Mouse (Mus musculus): ENCODE results near the gene Ptpn12. TPM values are rescaled to one million over a fixed set of nuclear protein-coding genes. Genes with fewer than 3 reads are reported as not detected.
A peak's percentile ranks its signal among the peaks of the same experiment; 100 is the strongest.

The Ptpn12 gene
- polyA plus RNA-seq, 1 experiment from 2014 or later = 31.1 TPM

DNA sequence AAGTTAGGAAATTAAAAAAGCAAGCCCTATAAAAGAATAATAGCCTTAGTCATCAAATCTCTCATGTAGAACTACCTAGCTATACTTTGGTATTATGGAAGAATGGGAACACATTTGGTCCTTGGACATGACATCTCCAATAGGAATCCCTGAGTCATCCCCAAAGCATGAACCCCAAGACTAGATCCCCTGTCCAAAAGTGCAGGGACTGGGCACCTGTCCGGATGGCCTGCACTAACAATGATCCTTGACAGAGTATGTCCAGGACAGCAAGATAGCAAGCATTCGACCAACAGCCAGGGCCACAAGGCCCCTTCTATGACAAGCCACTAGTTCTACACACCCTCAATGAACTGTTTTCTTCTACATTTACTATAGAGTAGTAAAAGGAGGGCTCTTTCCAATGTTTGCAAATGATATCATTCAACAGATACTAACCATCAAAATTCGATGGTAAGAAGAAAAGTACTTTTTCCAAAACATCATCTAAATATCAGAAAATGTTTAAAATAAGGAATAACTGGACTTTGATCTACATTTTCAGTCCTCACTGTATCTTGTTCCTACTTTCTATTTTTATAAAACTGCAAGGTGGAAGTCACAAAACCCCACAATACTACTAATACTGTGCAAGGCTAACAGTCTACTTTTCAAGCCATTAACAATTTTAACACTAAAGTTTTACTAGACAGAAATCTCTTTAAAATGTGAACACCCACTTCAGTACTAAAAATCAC is 2.0 kb downstream of the Ptpn12 start:
- peak overlapping the region; percentile 64 for H3K4me2 ChIP-seq
- H3K27me3 ChIP-seq (ENCODE audit: insufficient read depth, low read length) = no peaks in the 10 kb centered on the region
- TF ChIP-seq CTCF (IDR thresholded peaks at IDR 0.05; ENCODE audit: low read depth) = no peak
- peak overlapping the region; percentile 97 for H3K4me3 ChIP-seq (ENCODE audit: low read depth, low read length)
- DNase-seq (no peak), ATAC-seq (ENCODE audit: insufficient read depth) (no peak)
- H3K4me1 ChIP-seq (ENCODE audit: insufficient read depth) = peaks cover 7% of the 10 kb centered on the region
- WGBS = 41% methylated on average over 3 of the region's 3 CpGs
- no peaks in the 10 kb centered on the region for H3K9me3 ChIP-seq (ENCODE audit: low read depth, low read length)
- H3K36me3 ChIP-seq (ENCODE audit: insufficient read depth) = no peaks in the 10 kb centered on the region
- peak overlapping the region; percentile 97; the same call in 1 of the 2 replicates for H3K9ac ChIP-seq
- peak overlapping the region; percentile 99; the same call in 1 of the 2 replicates for H3K27ac ChIP-seq (ENCODE audit: low read depth)

DNA sequence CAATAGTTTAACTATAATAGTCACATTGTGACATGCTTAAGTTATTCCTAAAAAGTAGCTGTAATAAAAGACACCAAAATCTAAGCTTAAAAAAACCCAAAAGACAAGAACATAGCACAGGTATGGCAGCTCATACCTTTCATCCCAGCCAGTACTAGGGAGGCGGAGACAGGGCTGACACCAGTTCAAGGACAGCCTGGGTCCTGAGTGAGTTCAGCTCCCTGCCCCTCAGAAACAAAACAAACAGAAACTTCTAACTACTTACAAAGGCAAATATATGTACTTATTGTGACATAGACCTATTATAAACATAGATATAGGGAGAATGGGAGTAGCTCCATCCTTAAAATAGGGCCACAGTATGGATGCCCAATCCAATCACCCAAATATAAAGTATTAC is 3.2 kb downstream of the Ptpn12 start:
- Histone ChIP-seq H3K36me3 (ENCODE audit: insufficient read depth) (no peaks in the 10 kb centered on the region), H3K9ac (no peak overlapping the region), H3K27ac (ENCODE audit: low read depth) (no peak overlapping the region), H3K4me1 (ENCODE audit: insufficient read depth) (peaks cover 7% of the 10 kb centered on the region), H3K4me3 (ENCODE audit: low read depth, low read length) (no peak overlapping the region), H3K27me3 (ENCODE audit: insufficient read depth, low read length) (no peaks in the 10 kb centered on the region), H3K9me3 (ENCODE audit: low read depth, low read length) (no peaks in the 10 kb centered on the region), H3K4me2 (no peak overlapping the region)
- DNase-seq (no peak), ATAC-seq (ENCODE audit: insufficient read depth) (no peak)
- no peak for TF ChIP-seq CTCF (IDR thresholded peaks at IDR 0.05; ENCODE audit: low read depth)
- WGBS = 81% methylated on average over 1 of the region's 1 CpGs

DNA sequence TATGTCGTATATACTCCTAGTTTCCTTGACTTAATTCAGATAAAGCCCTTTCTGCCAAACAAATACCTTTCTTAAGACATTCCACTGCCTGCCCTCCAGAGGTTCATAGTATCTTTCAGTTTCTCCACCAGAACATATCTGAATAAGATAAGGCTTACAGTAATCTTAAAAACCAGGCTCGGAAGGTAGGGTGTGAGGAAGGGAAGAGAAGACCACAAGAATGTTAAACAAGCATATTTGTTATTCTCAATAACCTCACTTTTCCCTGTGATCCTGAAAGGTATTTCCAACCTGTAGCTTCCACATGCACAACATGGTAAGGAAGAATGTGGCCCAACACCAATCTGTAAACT is 5.0 kb downstream of the Ptpn12 start:
- Histone ChIP-seq H3K4me2 (no peak overlapping the region), H3K27ac (ENCODE audit: low read depth) (no peak overlapping the region), H3K9ac (no peak overlapping the region), H3K27me3 (ENCODE audit: insufficient read depth, low read length) (no peaks in the 10 kb centered on the region), H3K4me1 (ENCODE audit: insufficient read depth) (peaks cover 7% of the 10 kb centered on the region), H3K36me3 (ENCODE audit: insufficient read depth) (no peaks in the 10 kb centered on the region), H3K4me3 (ENCODE audit: low read depth, low read length) (no peak overlapping the region), H3K9me3 (ENCODE audit: low read depth, low read length) (no peaks in the 10 kb centered on the region)
- no peak for TF ChIP-seq CTCF (IDR thresholded peaks at IDR 0.05; ENCODE audit: low read depth)
- DNase-seq = no peak
- ATAC-seq (ENCODE audit: insufficient read depth) = no peak
- WGBS = 51% methylated on average over 2 of the region's 2 CpGs

DNA sequence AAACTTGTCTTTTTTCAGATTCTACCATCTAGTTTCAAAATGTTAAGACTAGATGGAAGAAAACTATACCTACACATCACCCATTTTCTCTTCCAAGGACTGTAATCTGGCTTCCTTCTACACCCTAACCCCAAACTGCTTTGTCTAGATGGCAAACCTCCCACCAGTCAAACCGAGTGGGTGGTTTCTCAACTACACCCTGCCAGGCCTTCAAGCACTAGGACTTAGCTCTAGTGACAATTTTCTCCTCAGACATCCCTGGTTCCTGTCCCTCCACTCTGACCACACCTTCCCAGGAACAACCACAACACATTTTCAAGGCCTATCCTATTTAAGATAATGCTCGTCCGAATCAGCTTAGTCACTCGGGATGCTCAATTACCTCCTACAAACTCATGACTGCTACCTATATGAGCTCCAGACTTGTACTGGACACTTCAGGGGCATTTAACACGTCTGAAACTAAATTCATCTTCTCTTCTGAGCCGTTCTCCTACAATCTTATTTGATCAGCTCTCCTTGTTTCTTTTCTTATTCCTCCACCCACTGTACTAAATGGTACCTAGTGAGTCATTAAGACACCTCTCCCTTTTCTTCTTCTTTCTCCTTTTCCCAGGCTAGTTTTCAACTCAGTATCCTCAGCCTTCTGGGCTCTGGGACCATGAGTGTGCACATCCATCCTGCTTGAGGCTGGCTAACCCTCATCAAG is 5.5 kb downstream of the Ptpn12 start:
- Histone ChIP-seq H3K9ac (no peak overlapping the region), H3K9me3 (ENCODE audit: low read depth, low read length) (no peaks in the 10 kb centered on the region), H3K4me1 (ENCODE audit: insufficient read depth) (peaks cover 7% of the 10 kb centered on the region), H3K27ac (ENCODE audit: low read depth) (no peak overlapping the region), H3K27me3 (ENCODE audit: insufficient read depth, low read length) (no peaks in the 10 kb centered on the region), H3K4me2 (no peak overlapping the region), H3K36me3 (ENCODE audit: insufficient read depth) (no peaks in the 10 kb centered on the region), H3K4me3 (ENCODE audit: low read depth, low read length) (no peak overlapping the region)
- WGBS = 77% methylated on average over 6 of the region's 6 CpGs
- ATAC-seq (ENCODE audit: insufficient read depth) (no peak), DNase-seq (no peak)
- no peak for TF ChIP-seq CTCF (IDR thresholded peaks at IDR 0.05; ENCODE audit: low read depth)

DNA sequence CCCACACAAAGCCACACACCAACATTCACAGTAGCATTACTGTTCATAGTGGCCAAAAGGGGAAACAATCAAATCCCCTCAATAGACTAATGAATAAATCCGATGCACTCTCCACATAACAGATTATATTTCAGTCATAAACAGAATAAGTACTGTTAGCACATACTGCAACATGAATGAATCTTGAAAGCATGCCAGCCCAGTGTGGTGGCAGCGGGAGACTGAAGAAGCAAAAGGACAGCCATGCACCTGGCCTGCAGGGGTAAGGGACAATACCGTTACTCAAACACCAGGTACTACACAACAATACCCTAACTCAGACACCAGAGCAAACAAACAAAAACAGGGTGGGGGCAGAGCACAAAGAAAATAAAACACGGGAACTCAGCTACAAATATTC is 6.7 kb downstream of the Ptpn12 start:
- ATAC-seq (ENCODE audit: insufficient read depth) (no peak), DNase-seq (no peak)
- Histone ChIP-seq H3K4me1 (ENCODE audit: insufficient read depth) (peaks cover 7% of the 10 kb centered on the region), H3K9me3 (ENCODE audit: low read depth, low read length) (no peaks in the 10 kb centered on the region), H3K27ac (ENCODE audit: low read depth) (no peak overlapping the region), H3K27me3 (ENCODE audit: insufficient read depth, low read length) (no peaks in the 10 kb centered on the region), H3K9ac (no peak overlapping the region), H3K4me3 (ENCODE audit: low read depth, low read length) (no peak overlapping the region), H3K4me2 (no peak overlapping the region), H3K36me3 (ENCODE audit: insufficient read depth) (no peaks in the 10 kb centered on the region)
- WGBS = 73% methylated on average over 4 of the region's 4 CpGs
- no peak for TF ChIP-seq CTCF (IDR thresholded peaks at IDR 0.05; ENCODE audit: low read depth)

DNA sequence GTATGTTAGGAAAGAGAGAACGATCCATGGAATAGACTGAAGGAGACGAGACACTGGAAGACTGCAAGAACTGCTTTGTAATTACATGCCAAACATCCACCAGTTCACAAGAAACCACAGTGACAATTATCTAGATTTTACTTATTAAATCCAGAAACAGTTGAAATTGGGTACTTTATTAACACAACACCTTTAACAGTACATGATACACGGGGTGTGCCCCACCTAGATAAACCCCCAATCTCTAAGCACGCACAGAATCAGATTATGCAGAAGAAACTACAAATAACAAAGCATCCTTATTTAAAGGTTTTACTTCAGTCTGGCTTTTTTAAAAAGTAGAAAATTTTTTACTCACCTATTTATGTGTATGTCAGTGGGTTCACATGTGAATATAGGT is 8.6 kb downstream of the Ptpn12 start:
- no peak for TF ChIP-seq CTCF (IDR thresholded peaks at IDR 0.05; ENCODE audit: low read depth)
- DNase-seq (no peak), ATAC-seq (ENCODE audit: insufficient read depth) (no peak)
- Histone ChIP-seq H3K4me3 (ENCODE audit: low read depth, low read length) (no peak overlapping the region), H3K36me3 (ENCODE audit: insufficient read depth) (no peaks in the 10 kb centered on the region), H3K9ac (no peak overlapping the region), H3K9me3 (ENCODE audit: low read depth, low read length) (no peaks in the 10 kb centered on the region), H3K27ac (ENCODE audit: low read depth) (no peak overlapping the region), H3K27me3 (ENCODE audit: insufficient read depth, low read length) (no peaks in the 10 kb centered on the region), H3K4me2 (no peak overlapping the region), H3K4me1 (ENCODE audit: insufficient read depth) (no peaks in the 10 kb centered on the region)
- 91% methylated on average over 4 of the region's 4 CpGs for WGBS

DNA sequence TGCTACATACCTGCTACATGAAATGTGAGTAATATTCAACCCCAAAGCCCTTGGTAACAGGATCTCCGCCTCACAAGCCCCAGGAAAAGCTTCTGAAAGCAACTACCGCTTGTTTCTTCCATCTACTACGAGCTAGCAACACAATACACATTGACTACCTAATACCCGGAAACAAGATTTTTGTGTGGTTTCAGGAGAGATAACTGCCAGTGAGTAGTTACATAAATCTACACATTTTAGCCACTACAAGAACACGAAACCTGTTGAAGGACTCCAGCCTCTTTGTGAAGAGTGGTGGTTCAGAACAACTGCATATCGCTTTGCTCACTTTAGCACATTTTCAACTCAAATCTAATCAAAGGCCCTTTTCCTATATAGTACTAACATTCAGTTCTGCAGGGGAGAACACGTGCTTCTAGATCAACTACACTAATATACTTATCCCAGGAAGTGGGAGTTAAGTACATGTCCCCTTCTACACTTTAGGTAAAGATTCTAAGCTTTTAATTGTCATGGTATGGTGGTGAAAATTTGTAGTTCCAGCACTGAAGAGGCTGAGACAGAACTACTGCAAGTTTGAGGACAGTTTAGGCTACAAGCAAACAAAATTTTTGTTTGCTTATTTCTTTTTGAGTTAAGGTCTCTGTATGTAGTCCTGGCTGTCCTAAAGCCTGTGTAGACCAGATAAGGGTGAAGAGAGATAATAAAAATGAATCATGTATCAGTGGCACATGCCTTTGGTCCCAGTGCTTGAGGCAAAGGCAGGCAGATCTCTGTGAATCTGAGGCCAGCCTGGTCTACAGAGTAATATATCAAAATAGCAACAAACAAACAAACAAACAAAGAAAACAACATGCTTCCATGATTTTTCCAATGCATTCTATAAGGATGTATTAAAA is 9.3 kb downstream of the Ptpn12 start:
- H3K9me3 ChIP-seq (ENCODE audit: low read depth, low read length) = no peaks in the 10 kb centered on the region
- no peak overlapping the region for H3K4me2 ChIP-seq
- no peak for ATAC-seq (ENCODE audit: insufficient read depth)
- H3K27me3 ChIP-seq (ENCODE audit: insufficient read depth, low read length) = no peaks in the 10 kb centered on the region
- no peak for TF ChIP-seq CTCF (IDR thresholded peaks at IDR 0.05; ENCODE audit: low read depth)
- H3K4me3 ChIP-seq (ENCODE audit: low read depth, low read length) = no peak overlapping the region
- no peak overlapping the region for H3K9ac ChIP-seq
- H3K27ac ChIP-seq (ENCODE audit: low read depth) = no peak overlapping the region
- no peak for DNase-seq
- WGBS = 80% methylated on average over 7 of the region's 7 CpGs
- H3K36me3 ChIP-seq (ENCODE audit: insufficient read depth) = no peaks in the 10 kb centered on the region
- H3K4me1 ChIP-seq (ENCODE audit: insufficient read depth) = no peaks in the 10 kb centered on the region

Measured in lung, embryonic 14.5 days (tissue).